8 mouse cellular contexts compared by ENCODE assay signal in genomic region chr12:81331937-81332874, GRCm38 (mm10). TPM values are rescaled to one million over a fixed set of nuclear protein-coding genes. Genes with fewer than 3 reads are reported as not detected.
DNase-seq lines count a peak whose midpoint lies in the region; ATAC-seq and TF ChIP-seq lines count a peak whose summit lies in the region.

No protein-coding gene starts in this region.

- peak overlapping the region; percentile 81 for H3K4me3 ChIP-seq in E14TG2a.4 (replicated peaks; ENCODE audit: low read length)
- H3K4me3 ChIP-seq in embryonic facial prominence, embryonic 11.5 days (ENCODE audit: low read depth, low read length), result peak overlapping the region; percentile 55
- H3K4me3 ChIP-seq in heart, embryonic 14.5 days (ENCODE audit: control insufficient read depth in 1 of 2, insufficient read depth in 1 of 2, low read depth in 1 of 2, low read length in 2 of 2), result peak overlapping the region; percentile 58
- peak overlapping the region; percentile 58 for H3K4me3 ChIP-seq in midbrain, embryonic 11.5 days (ENCODE audit: low read depth, low read length)
- H3K4me3 ChIP-seq in stomach, postnatal 0 days (ENCODE audit: low read depth, low read length), result peak overlapping the region; percentile 52

- H3K4me1 ChIP-seq in E14TG2a.4 (replicated peaks; ENCODE audit: low read depth, low read length), result peaks cover 8% of the 10 kb centered on the region
- H3K4me1 ChIP-seq in embryonic facial prominence, embryonic 11.5 days (ENCODE audit: control insufficient read depth, insufficient read depth, low read length), result no peaks in the 10 kb centered on the region
- no peaks in the 10 kb centered on the region; a peak in 1 of 4 replicates for H3K4me1 ChIP-seq in heart, embryonic 14.5 days (ENCODE audit: control insufficient read depth in 2 of 2, insufficient read depth in 2 of 2, low read length in 2 of 2)
- H3K4me1 ChIP-seq in midbrain, embryonic 11.5 days (ENCODE audit: control insufficient read depth, insufficient read depth, low read length), result no peaks in the 10 kb centered on the region; the same call in 1 of the 2 replicates
- 0 out of 2 replicates have a peak, but pooled peaks cover 2% of the 10 kb centered on the region for H3K4me1 ChIP-seq in stomach, postnatal 0 days (replicated peaks; ENCODE audit: control insufficient read depth, insufficient read depth)

- H3K9ac ChIP-seq in embryonic facial prominence, embryonic 11.5 days (replicated peaks; ENCODE audit: low read length), result peak overlapping the region; percentile 62
- peak overlapping the region; percentile 73 for H3K9ac ChIP-seq in heart, embryonic 14.5 days (ENCODE audit: low read length)
- H3K9ac ChIP-seq in midbrain, embryonic 11.5 days (ENCODE audit: low read length), result peak overlapping the region; percentile 80
- peak overlapping the region; percentile 57 for H3K9ac ChIP-seq in stomach, postnatal 0 days (ENCODE audit: low read length)

- no peaks in the 10 kb centered on the region for H3K36me3 ChIP-seq in E14TG2a.4 (ENCODE audit: insufficient read depth, low read length)
- no peaks in the 10 kb centered on the region for H3K36me3 ChIP-seq in embryonic facial prominence, embryonic 11.5 days (replicated peaks; ENCODE audit: control insufficient read depth, insufficient read depth, low read depth, low read length)
- H3K36me3 ChIP-seq in heart, embryonic 14.5 days (ENCODE audit: control insufficient read depth, insufficient read depth, low read length), result no peaks in the 10 kb centered on the region
- no peaks in the 10 kb centered on the region for H3K36me3 ChIP-seq in midbrain, embryonic 11.5 days (ENCODE audit: control insufficient read depth, insufficient read depth, low read length)
- no peaks in the 10 kb centered on the region for H3K36me3 ChIP-seq in stomach, postnatal 0 days (ENCODE audit: control insufficient read depth, insufficient read depth, low read length)

- TF ChIP-seq CTCF in E14TG2a.4 (conservative IDR thresholded peaks at IDR 0.05; ENCODE audit: low read length), result no peak
- no peak for TF ChIP-seq CTCF in stomach, postnatal 0 days (IDR thresholded peaks at IDR 0.05; ENCODE audit: low read depth)

- peak; percentile 37 for DNase-seq in adrenal gland, postnatal 10 days
- peak; percentile 74 for DNase-seq in embryonic facial prominence, embryonic 11.5 days (ENCODE audit: low spot score)
- DNase-seq in left cerebral cortex, adult 18-20 months (ENCODE audit: low spot score in 2 of 2), result peak; percentile 65 to 67
- DNase-seq in midbrain, embryonic 11.5 days (ENCODE audit: low spot score, missing footprints), result peak; percentile 97
- peak; percentile 39 for DNase-seq in stomach, postnatal 0 days (ENCODE audit: low spot score)
- DNase-seq in spleen, postnatal 36 days (ENCODE audit: low spot score in 2 of 2), result no peak

- peak; percentile 77 for ATAC-seq in embryonic facial prominence, embryonic 11.5 days (replicated peaks; ENCODE audit: insufficient number of reproducible peaks, low FRiP score, low TSS enrichment, low read depth)
- no peak for ATAC-seq in heart, embryonic 14.5 days (ENCODE audit: insufficient number of reproducible peaks, insufficient read depth, low FRiP score, low read depth)
- ATAC-seq in midbrain, embryonic 11.5 days (ENCODE audit: low FRiP score), result peak; percentile 74
- peak; percentile 32; the same call in 1 of the 2 replicates for ATAC-seq in stomach, postnatal 0 days (ENCODE audit: low FRiP score, low TSS enrichment)

- no peak overlapping the region for H3K27ac ChIP-seq in embryonic facial prominence, embryonic 11.5 days (replicated peaks; ENCODE audit: low read depth, low read length)
- H3K27ac ChIP-seq in heart, embryonic 14.5 days (replicated peaks in 1 of 2; ENCODE audit: control insufficient read depth in 1 of 2, insufficient read depth in 1 of 2, low read depth in 2 of 2, low read length in 2 of 2), result no peak overlapping the region
- peak overlapping the region; percentile 25; the same call in 1 of the 2 replicates for H3K27ac ChIP-seq in midbrain, embryonic 11.5 days (ENCODE audit: low read depth, low read length)
- H3K27ac ChIP-seq in stomach, postnatal 0 days (replicated peaks), result no peak overlapping the region

- peaks cover 78% of the 10 kb centered on the region for H3K27me3 ChIP-seq in E14TG2a.4 (ENCODE audit: insufficient read depth, low read length)
- peaks cover 6% of the 10 kb centered on the region; the same call in 1 of the 2 replicates for H3K27me3 ChIP-seq in embryonic facial prominence, embryonic 11.5 days (ENCODE audit: control insufficient read depth, insufficient read depth, low read length)
- H3K27me3 ChIP-seq in heart, embryonic 14.5 days (ENCODE audit: control insufficient read depth, insufficient read depth, low read length), result peaks cover 38% of the 10 kb centered on the region
- peaks cover 8% of the 10 kb centered on the region for H3K27me3 ChIP-seq in midbrain, embryonic 11.5 days (ENCODE audit: control insufficient read depth, insufficient read depth, low read length)
- no peaks in the 10 kb centered on the region; the same call in 1 of the 2 replicates for H3K27me3 ChIP-seq in stomach, postnatal 0 days (ENCODE audit: control insufficient read depth, insufficient read depth, low read length)

- under 1% methylated on average over 49 of the region's 54 CpGs for WGBS in embryonic facial prominence, embryonic 11.5 days
- 1% methylated on average over 46 of the region's 54 CpGs for WGBS in heart, embryonic 14.5 days
- under 1% methylated on average over 54 of the region's 54 CpGs for WGBS in midbrain, embryonic 11.5 days
- WGBS in stomach, postnatal 0 days, result under 1% methylated on average over 45 of the region's 54 CpGs

- TF ChIP-seq EP300 in stomach, postnatal 0 days (optimal IDR thresholded peaks at IDR 0.05), result no peak

- H3K9me3 ChIP-seq in E14TG2a.4 (ENCODE audit: low read length), result no peaks in the 10 kb centered on the region
- no peaks in the 10 kb centered on the region for H3K9me3 ChIP-seq in embryonic facial prominence, embryonic 11.5 days (replicated peaks; ENCODE audit: control insufficient read depth, low read length)
- H3K9me3 ChIP-seq in heart, embryonic 14.5 days (ENCODE audit: control insufficient read depth, low read length), result no peaks in the 10 kb centered on the region
- H3K9me3 ChIP-seq in midbrain, embryonic 11.5 days (ENCODE audit: control insufficient read depth, low read length), result no peaks in the 10 kb centered on the region
- H3K9me3 ChIP-seq in stomach, postnatal 0 days (ENCODE audit: control insufficient read depth, low read length), result no peaks in the 10 kb centered on the region

- peak overlapping the region; percentile 97 for H3K4me2 ChIP-seq in embryonic facial prominence, embryonic 11.5 days (ENCODE audit: low read depth, low read length)
- peak overlapping the region; percentile 99 for H3K4me2 ChIP-seq in heart, embryonic 14.5 days (ENCODE audit: low read length)
- H3K4me2 ChIP-seq in midbrain, embryonic 11.5 days, result peak overlapping the region; percentile 94
- peak overlapping the region; percentile 98 for H3K4me2 ChIP-seq in stomach, postnatal 0 days (replicated peaks; ENCODE audit: low read depth)

RNA-seq across cellular contexts. Expression of gene Slc8a3, which starts 0.8 kb away (rescaled TPM):
- total RNA-seq in adrenal gland, postnatal 10 days (2021), result 1 to 10 TPM; 1.9 to 2.3 TPM
- 0.58 and 0.79 TPM in 2 replicates for polyA plus RNA-seq in embryonic facial prominence, embryonic 11.5 days (2014; fragmentation: Nextera tagmentation; extraction: Ambion mirVana)
- 0.46 and 0.47 TPM in 2 replicates for polyA plus RNA-seq in heart, embryonic 14.5 days (2014; fragmentation: Nextera tagmentation; extraction: Ambion mirVana)
- total RNA-seq in left cerebral cortex, adult 18-20 months (2021), result 10 to 100 TPM; 24.4 to 25.4 TPM
- polyA plus RNA-seq in midbrain, embryonic 11.5 days (2014; fragmentation: Nextera tagmentation; extraction: Ambion mirVana), result 0.98 and 1.1 TPM in 2 replicates
- polyA plus RNA-seq in stomach, postnatal 0 days (2015; fragmentation: Nextera tagmentation; extraction: Ambion mirVana), result 0.12 and 0.15 TPM in 2 replicates

RNA-seq across cellular contexts. Expression of gene Gm4787, which starts 47.1 kb away (rescaled TPM):
- 1 to 10 TPM in 1 of 2 experiments, under 1 TPM in 1; 0.66 to 2.6 TPM for total RNA-seq in adrenal gland, postnatal 10 days (2021)
- 0.24 and 0.26 TPM in 2 replicates for polyA plus RNA-seq in embryonic facial prominence, embryonic 11.5 days (2014; fragmentation: Nextera tagmentation; extraction: Ambion mirVana)
- polyA plus RNA-seq in heart, embryonic 14.5 days (2014; fragmentation: Nextera tagmentation; extraction: Ambion mirVana), result 0.30 TPM in 2 replicates
- 1 to 10 TPM; 1.5 to 1.6 TPM for total RNA-seq in left cerebral cortex, adult 18-20 months (2021)
- polyA plus RNA-seq in midbrain, embryonic 11.5 days (2014; fragmentation: Nextera tagmentation; extraction: Ambion mirVana), result 0.21 and 0.33 TPM in 2 replicates
- polyA plus RNA-seq in stomach, postnatal 0 days (2015; fragmentation: Nextera tagmentation; extraction: Ambion mirVana), result 0.05 and 0.08 TPM in 2 replicates

Comparison
In these comparisons a context has a peak if more than half of its experiments do, and no peak if none do; other contexts are left out.
1. DNase-seq: peak in adrenal gland, postnatal 10 days (single experiment), embryonic facial prominence, embryonic 11.5 days (single experiment), left cerebral cortex, adult 18-20 months (2 of 2), midbrain, embryonic 11.5 days (single experiment) and stomach, postnatal 0 days (single experiment); none in spleen, postnatal 36 days (0 of 2).
2. Peak in every context shown above with its lines, with median percentiles within 50 percentile points of each other: H3K4me3 ChIP-seq, H3K4me2 ChIP-seq and H3K9ac ChIP-seq.